Mouse (Mus musculus): ENCODE measurements around the gene Nfe2. TPM values are rescaled to one million over a fixed set of nuclear protein-coding genes. Genes with fewer than 3 reads are reported as not detected.

Nfe2 gene
- total RNA-seq, 2 experiments from 2014 or later: 3.2 to 4.3 TPM

DNA sequence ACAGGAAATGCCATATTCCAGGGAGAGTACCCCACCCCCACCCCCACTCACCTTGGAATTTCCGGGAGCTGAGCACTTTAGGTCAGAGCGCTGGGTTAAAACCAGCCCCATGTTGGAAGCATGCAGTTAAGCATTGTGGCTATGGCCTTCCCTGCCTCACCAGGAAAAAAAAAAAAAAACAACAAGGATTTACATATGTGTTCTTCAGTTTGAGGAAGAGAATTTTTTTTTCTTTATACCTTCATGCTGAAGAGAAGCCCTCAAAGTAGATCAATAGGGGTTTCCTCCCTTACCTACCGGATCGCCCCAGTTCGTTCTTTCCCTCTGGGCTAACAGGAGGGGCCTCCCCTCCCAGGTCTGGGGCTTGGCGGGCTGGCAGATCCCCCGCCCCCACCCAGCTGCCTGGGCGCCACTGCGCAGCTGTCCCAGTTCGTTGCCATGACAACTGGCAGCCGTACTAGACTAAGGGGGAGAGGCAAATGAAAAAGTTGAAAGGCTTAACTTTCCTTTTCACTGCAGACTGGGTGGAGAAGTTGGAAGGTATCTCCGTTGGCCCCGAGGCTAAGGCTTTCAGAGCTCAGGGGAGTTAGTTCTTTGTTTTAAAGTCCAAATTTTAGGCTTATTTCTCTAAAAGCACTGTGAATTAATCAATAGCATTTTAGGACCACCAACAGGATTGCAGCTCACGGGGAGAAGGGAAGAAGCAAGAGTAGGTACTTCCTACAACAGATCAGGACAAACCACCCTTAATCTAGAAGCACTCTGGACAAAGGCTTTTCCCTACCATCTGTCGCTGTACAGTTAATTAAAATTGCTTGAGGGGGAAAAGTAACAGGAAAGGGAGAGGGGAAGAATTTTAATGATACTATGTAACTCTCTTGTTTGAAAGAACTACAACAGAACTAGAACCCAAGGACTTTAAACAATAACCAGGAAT is 43.0 kb downstream of the Nfe2 start:
- peak; percentile 92 for DNase-seq

DNA sequence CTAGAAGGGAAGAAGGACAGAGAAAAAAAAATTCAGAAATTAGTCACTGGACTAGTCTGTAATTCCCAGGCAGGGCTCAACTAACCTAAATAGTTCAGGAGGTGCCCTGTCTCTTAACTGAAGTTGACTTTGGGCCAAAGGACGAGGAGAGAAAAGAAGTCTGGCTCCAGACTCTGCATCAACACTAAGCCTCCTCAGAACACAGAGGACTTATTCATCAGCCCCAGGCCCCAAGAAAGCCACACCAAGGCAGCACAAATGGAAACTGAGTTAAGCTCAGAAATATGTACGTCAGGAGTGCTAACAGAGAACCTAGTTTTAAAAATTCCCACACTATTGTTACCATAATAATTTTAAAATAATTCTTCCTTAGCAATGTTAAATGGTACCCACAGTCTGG is 44.1 kb downstream of the Nfe2 start:
- no peak for DNase-seq

DNA sequence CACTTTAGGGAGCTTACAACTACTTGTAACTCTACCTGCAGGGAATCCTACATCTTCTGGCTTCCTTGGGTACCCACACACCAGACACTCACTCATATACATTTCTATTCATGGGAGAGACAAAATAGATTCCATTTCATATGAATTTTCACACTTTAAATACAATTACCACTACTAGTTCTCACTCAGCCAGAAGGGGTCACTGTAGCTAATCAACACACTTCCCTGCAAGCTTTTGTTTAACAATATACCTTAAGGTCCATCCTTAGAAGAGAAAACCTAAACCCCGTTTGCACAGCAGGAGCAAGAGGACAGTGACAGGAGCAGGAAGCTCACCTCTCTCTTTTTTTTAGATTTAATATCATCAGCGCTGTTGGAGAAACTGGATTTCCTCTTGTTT is 53.0 kb downstream of the Nfe2 start:
- no peak for DNase-seq

DNA sequence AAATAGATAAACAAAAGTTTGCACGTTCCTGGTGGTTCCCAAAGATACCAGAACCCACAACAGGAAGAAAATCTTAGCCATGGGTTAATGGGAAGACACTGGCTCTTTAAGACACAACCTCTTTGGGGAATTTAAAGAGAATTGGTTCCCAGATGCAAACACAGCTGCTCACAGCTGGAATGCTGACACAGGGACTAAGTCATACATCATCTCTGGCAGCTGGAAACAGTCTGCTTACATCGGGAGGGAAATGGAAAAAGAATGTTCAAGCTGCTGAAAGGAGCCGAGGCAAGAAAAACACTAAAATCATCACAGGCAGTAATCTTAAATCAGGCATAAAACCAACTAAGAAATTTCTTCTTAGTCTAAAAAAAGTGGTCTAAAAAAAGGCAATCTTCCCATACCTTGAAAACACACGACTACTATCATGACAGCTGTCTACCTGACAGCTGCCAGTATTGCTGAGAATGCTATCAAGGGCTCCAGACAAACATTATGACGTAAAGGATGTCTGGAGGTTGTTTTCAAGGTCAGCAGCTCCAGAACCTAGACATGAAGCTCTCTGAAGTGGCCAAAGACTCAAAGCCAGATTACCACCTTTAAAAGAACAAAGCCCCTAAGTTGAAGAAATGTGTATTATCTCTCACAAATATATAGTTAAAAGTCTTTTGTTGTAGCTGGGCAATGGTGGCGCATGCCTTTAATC is 56.0 kb downstream of the Nfe2 start:
- no peak for DNase-seq

Small RNAs within 50 kb of the gene (microRNA-seq; reads per million reads assigned to microRNA genes)
- gene Mir148b: 290 reads per million, percentile 59 among the genes with 10 or more reads in this experiment

Other genes starting within 250 kb of the Nfe2 start
- gene Hoxc4, start 239.5 kb downstream of the Nfe2 start, total RNA-seq (2021): 1 to 10 TPM; 6.1 to 9.2 TPM
- 10 to 100 TPM; 14.0 to 19.9 TPM for gene Smug1, start 91.3 kb downstream of the Nfe2 start, total RNA-seq (2021)
- 10 to 100 TPM; 66.6 to 85.8 TPM for gene Cbx5, start 18.6 kb downstream of the Nfe2 start, total RNA-seq (2021)
- 100 to 1,000 TPM; 248 to 299 TPM for gene Hnrnpa1, start 18.0 kb downstream of the Nfe2 start, total RNA-seq (2021)
- gene Copz1, start 14.3 kb upstream of the Nfe2 start, total RNA-seq (2021): 100 to 1,000 TPM; 114 TPM
- not detected for gene Gpr84, start 52.2 kb upstream of the Nfe2 start, total RNA-seq (2021)
- gene Zfp385a, start 81.7 kb upstream of the Nfe2 start, total RNA-seq (2021): 10 to 100 TPM; 20.1 to 24.2 TPM
- gene Itga5, start 108.4 kb upstream of the Nfe2 start, total RNA-seq (2021): 10 to 100 TPM; 38.0 to 38.2 TPM
- gene Gtsf1, start 172.1 kb upstream of the Nfe2 start, total RNA-seq (2021): not detected
- gene Gtsf2, start 190.1 kb upstream of the Nfe2 start, total RNA-seq (2021): not detected
- gene Nckap1l, start 195.4 kb upstream of the Nfe2 start, total RNA-seq (2021): 1 to 10 TPM; 6.4 to 7.2 TPM
- gene Pde1b, start 244.6 kb upstream of the Nfe2 start, total RNA-seq (2021): 1 to 10 TPM; 5.6 to 9.4 TPM

Data from adrenal gland, postnatal 10 days (tissue).